Mouse (Mus musculus): ENCODE data around the gene Zdhhc8.

DNA sequence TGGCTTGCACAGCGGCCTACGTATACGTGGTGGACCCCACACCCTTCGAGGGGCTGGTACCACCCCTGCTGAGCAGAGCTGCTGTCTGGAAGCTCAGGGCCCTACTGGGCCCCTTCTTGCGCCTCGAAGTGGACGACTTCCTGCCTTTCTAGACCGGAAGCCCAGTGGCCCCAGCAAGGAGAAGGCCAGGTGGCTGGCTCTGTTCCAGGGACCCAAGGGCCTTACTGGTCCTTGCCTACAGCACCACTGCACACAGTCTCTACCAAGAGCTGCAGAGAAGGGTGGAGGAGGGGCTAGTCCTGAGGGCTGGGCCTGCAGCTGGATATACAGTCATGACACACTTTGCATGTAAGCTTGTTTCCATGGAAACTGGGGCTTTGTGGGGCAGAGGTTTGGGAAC is 14.9 kb downstream of the Zdhhc8 start:
- TF ChIP-seq CTCF (conservative IDR thresholded peaks at IDR 0.05; ENCODE audit: insufficient read depth, insufficient read length, low read depth, low read length) (no peak), POLR2A (IDR thresholded peaks at IDR 0.05; ENCODE audit: low read depth, low read length) (no peak)
